Mouse (Mus musculus) activated CD4-positive, CD25-positive, alpha-beta regulatory T cell, adult 4 months (primary cell): ENCODE results near the gene Mfap5. TPM values are rescaled to one million over a fixed set of nuclear protein-coding genes. Genes with fewer than 3 reads are reported as not detected.
"Not testable (repeated sequence)": the region's sequence is repeated elsewhere in the genome, so short reads cannot be mapped to it uniquely, and the experiment has no call there.

Source experiments
- ATAC-seq: one replicate; pipeline ENCODE4 v1.8.0; 2017
- polyA plus RNA-seq, 2 experiments: library from polyadenylated mRNA; unstranded; fragments of 100-300 nt; shearing (Covaris generic); gene quantifications; one replicate each; pipeline ENCODE4 v1.2.1; 2017

Mfap5 gene
- polyA plus RNA-seq, 2 experiments from 2014 or later, result not detected

GRCm38 (mm10) chr6:122514312-122514711 lies 8.7 kb downstream of the Mfap5 start:
- no peak for ATAC-seq

GRCm38 (mm10) chr6:122515762-122516161 lies 10.1 kb downstream of the Mfap5 start:
- not testable (repeated sequence) for ATAC-seq

GRCm38 (mm10) chr6:122517668-122518067 lies 12.0 kb downstream of the Mfap5 start:
- no peak for ATAC-seq

GRCm38 (mm10) chr6:122519384-122519783 lies 13.7 kb downstream of the Mfap5 start:
- no peak for ATAC-seq

GRCm38 (mm10) chr6:122522595-122522994 lies 16.9 kb downstream of the Mfap5 start:
- no peak for ATAC-seq

- no peak for ATAC-seq
These were observed 17.6 kb downstream of the Mfap5 start for GRCm38 (mm10) chr6:122523289-122523688.

GRCm38 (mm10) chr6:122527596-122527995 lies 22.0 kb downstream of the Mfap5 start:
- peak; percentile 96 for ATAC-seq

- no peak for ATAC-seq
These were observed 22.5 kb downstream of the Mfap5 start for GRCm38 (mm10) chr6:122528136-122528535.

- ATAC-seq, result no peak
These were observed 26.0 kb downstream of the Mfap5 start for GRCm38 (mm10) chr6:122531466-122532174.

GRCm38 (mm10) chr6:122532883-122533302 lies 27.2 kb downstream of the Mfap5 start:
- ATAC-seq, result peak; percentile 96

GRCm38 (mm10) chr6:122534032-122534431 lies 28.4 kb downstream of the Mfap5 start:
- no peak for ATAC-seq

- no peak for ATAC-seq
These were observed 33.9 kb downstream of the Mfap5 start for GRCm38 (mm10) chr6:122539564-122539963.

GRCm38 (mm10) chr6:122542459-122542858 lies 36.8 kb downstream of the Mfap5 start:
- not testable (repeated sequence) for ATAC-seq

GRCm38 (mm10) chr6:122543574-122543973 lies 37.9 kb downstream of the Mfap5 start:
- ATAC-seq, result no peak

GRCm38 (mm10) chr6:122544672-122545071 lies 39.0 kb downstream of the Mfap5 start:
- no peak for ATAC-seq

- no peak for ATAC-seq
These were observed 39.7 kb downstream of the Mfap5 start for GRCm38 (mm10) chr6:122545289-122545882.

GRCm38 (mm10) chr6:122545948-122546347 lies 40.3 kb downstream of the Mfap5 start:
- ATAC-seq, result no peak

GRCm38 (mm10) chr6:122553606-122554005 lies 48.0 kb downstream of the Mfap5 start, which contains the start of gene Aicda:
Gene Aicda, plus strand, starts transcription at chr6:122553801.
- ATAC-seq, result no peak

GRCm38 (mm10) chr6:122554102-122554501 lies 48.5 kb downstream of the Mfap5 start:
- no peak for ATAC-seq

GRCm38 (mm10) chr6:122555266-122555665 lies 49.6 kb downstream of the Mfap5 start:
- no peak for ATAC-seq

GRCm38 (mm10) chr6:122556959-122557561 lies 51.4 kb downstream of the Mfap5 start:
- ATAC-seq, result peak; percentile 61

- peak; percentile 67 for ATAC-seq
These were observed 54.8 kb downstream of the Mfap5 start for GRCm38 (mm10) chr6:122560427-122560826.

- ATAC-seq, result no peak
These were observed 55.4 kb downstream of the Mfap5 start for GRCm38 (mm10) chr6:122561005-122561404.

GRCm38 (mm10) chr6:122562463-122562862 lies 56.8 kb downstream of the Mfap5 start:
- peak; percentile 57 for ATAC-seq
